Mouse (Mus musculus) megakaryocyte, embryonic 14.5 days (primary cell): ENCODE results near the gene Chsy1.

ENCODE experiments used
- FLI1 ChIP-seq: IDR thresholded peaks from 2 replicates; pipeline ENCODE4 v1.6.1; 2012; ENCODE audit warnings: low read length, inconsistent platforms, mixed read lengths
- GATA1 ChIP-seq: IDR thresholded peaks from 3 replicates; pipeline ENCODE4 v1.6.1; 2012; ENCODE audit warnings: mixed read lengths, low read length, inconsistent platforms, borderline replicate concordance

- TF ChIP-seq GATA1 (no peak), FLI1 (no peak)
Observed at GRCm38 (mm10) chr7:66080231-66080613, 29.1 kb upstream of the Chsy1 start.
